12 mouse cellular contexts compared by ENCODE assay signal in genomic region chr4:86916062-86916461, GRCm38 (mm10). TPM values are rescaled to one million over a fixed set of nuclear protein-coding genes. Genes with fewer than 3 reads are reported as not detected.
DNase-seq lines count a peak whose midpoint lies in the region; ATAC-seq and TF ChIP-seq lines count a peak whose summit lies in the region.
"Had no signal": no experiment of that assay in that cellular context is flagged by ENCODE, and none has a peak within 500 bp of the region (broad histone marks: within the 10 kb centered on the region; RNA-seq: fewer than 3 reads in every experiment).

No protein-coding gene starts in this region.

- TF ChIP-seq POLR2A in kidney, adult 2 months (IDR thresholded peaks at IDR 0.05; ENCODE audit: low read depth, low read length): no peak
- no peak for TF ChIP-seq POLR2A in ES-Bruce4 (IDR thresholded peaks at IDR 0.05; ENCODE audit: insufficient read depth, low read length)

- no peaks in the 10 kb centered on the region for H3K27me3 ChIP-seq in kidney, adult 2 months (replicated peaks; ENCODE audit: control insufficient read depth, insufficient read depth, low read length)
- H3K27me3 ChIP-seq in midbrain, embryonic 11.5 days (ENCODE audit: control insufficient read depth, insufficient read depth, low read length): no peaks in the 10 kb centered on the region
- no peaks in the 10 kb centered on the region for H3K27me3 ChIP-seq in midbrain, embryonic 13.5 days
- no peaks in the 10 kb centered on the region for H3K27me3 ChIP-seq in ES-Bruce4 (ENCODE audit: control insufficient read depth, insufficient read depth, low read length, poor library complexity, severe bottlenecking)
- H3K27me3 ChIP-seq: midbrain, embryonic 12.5 days; neural tube, embryonic 12.5 days had no signal

- TF ChIP-seq EP300 in ES-Bruce4 (IDR thresholded peaks at IDR 0.05; ENCODE audit: insufficient read depth, low read depth, low read length): no peak

- peak; percentile 34; the same call in 1 of the 2 replicates for TF ChIP-seq CTCF in kidney, adult 2 months (conservative IDR thresholded peaks at IDR 0.05; ENCODE audit: insufficient read depth, insufficient read length, low read depth, low read length)
- TF ChIP-seq CTCF in ES-Bruce4 (IDR thresholded peaks at IDR 0.05; ENCODE audit: low read depth, low read length): peak; percentile 47

- H3K4me2 ChIP-seq in midbrain, embryonic 11.5 days: no peak overlapping the region
- no peak overlapping the region for H3K4me2 ChIP-seq in midbrain, embryonic 13.5 days (replicated peaks)
- H3K4me2 ChIP-seq: midbrain, embryonic 12.5 days; neural tube, embryonic 12.5 days had no signal

- 63% methylated on average over 1 of the region's 1 CpGs for WGBS in kidney, adult 2 months
- WGBS in midbrain, embryonic 11.5 days: 57% methylated on average over 1 of the region's 1 CpGs
- 78% methylated on average over 1 of the region's 1 CpGs for WGBS in midbrain, embryonic 13.5 days

- DNase-seq in kidney, adult 2 months: no peak
- DNase-seq in kidney, adult 18-20 months: no peak
- peak; percentile 78 for DNase-seq in midbrain, embryonic 11.5 days (ENCODE audit: low spot score, missing footprints)
- DNase-seq in induced T-regulatory cell, adult 2 months (ENCODE audit: low read depth): peak; percentile 35
- DNase-seq in layer of hippocampus, postnatal 14 days (ENCODE audit: low spot score in 2 of 2): no peak
- DNase-seq: cerebellum, adult 9-11 months; heart, postnatal 14 days had no signal

- no peak overlapping the region for H3K4me3 ChIP-seq in kidney, adult 2 months (ENCODE audit: insufficient read depth, low read depth, low read length)
- no peak overlapping the region for H3K4me3 ChIP-seq in midbrain, embryonic 11.5 days (ENCODE audit: low read depth, low read length)
- no peak overlapping the region for H3K4me3 ChIP-seq in midbrain, embryonic 13.5 days (replicated peaks)
- no peak overlapping the region for H3K4me3 ChIP-seq in ES-Bruce4 (ENCODE audit: low read depth, low read length)
- H3K4me3 ChIP-seq: midbrain, embryonic 12.5 days; neural tube, embryonic 12.5 days had no signal

- H3K4me1 ChIP-seq in kidney, adult 2 months (ENCODE audit: control insufficient read depth, insufficient read depth, low read length): no peaks in the 10 kb centered on the region
- H3K4me1 ChIP-seq in midbrain, embryonic 11.5 days (ENCODE audit: control insufficient read depth, insufficient read depth, low read length): no peaks in the 10 kb centered on the region
- H3K4me1 ChIP-seq in midbrain, embryonic 13.5 days (replicated peaks): peaks cover 8% of the 10 kb centered on the region
- peaks cover under 1% of the 10 kb centered on the region for H3K4me1 ChIP-seq in ES-Bruce4 (ENCODE audit: control insufficient read depth, insufficient read depth, low read length)

- no peaks in the 10 kb centered on the region for H3K9me3 ChIP-seq in midbrain, embryonic 11.5 days (ENCODE audit: control insufficient read depth, low read length)
- H3K9me3 ChIP-seq in midbrain, embryonic 13.5 days: no peaks in the 10 kb centered on the region
- no peaks in the 10 kb centered on the region for H3K9me3 ChIP-seq in ES-Bruce4 (replicated peaks; ENCODE audit: control insufficient read depth, insufficient read depth, low read length, poor library complexity, severe bottlenecking)
- H3K9me3 ChIP-seq: G1E; midbrain, embryonic 12.5 days; neural tube, embryonic 12.5 days had no signal

- no peak for ATAC-seq in midbrain, embryonic 11.5 days (ENCODE audit: low FRiP score)
- no peak for ATAC-seq in midbrain, embryonic 13.5 days

- H3K9ac ChIP-seq in midbrain, embryonic 11.5 days (ENCODE audit: low read length): no peak overlapping the region
- H3K9ac ChIP-seq in midbrain, embryonic 13.5 days (replicated peaks): no peak overlapping the region
- no peak overlapping the region for H3K9ac ChIP-seq in ES-Bruce4 (ENCODE audit: low read depth, poor library complexity, severe bottlenecking)
- H3K9ac ChIP-seq: midbrain, embryonic 12.5 days; neural tube, embryonic 12.5 days had no signal

- H3K36me3 ChIP-seq in kidney, adult 2 months (ENCODE audit: control insufficient read depth, insufficient read depth, low read length): no peaks in the 10 kb centered on the region
- no peaks in the 10 kb centered on the region for H3K36me3 ChIP-seq in midbrain, embryonic 11.5 days (ENCODE audit: control insufficient read depth, insufficient read depth, low read length)
- H3K36me3 ChIP-seq in midbrain, embryonic 13.5 days: no peaks in the 10 kb centered on the region
- H3K36me3 ChIP-seq in ES-Bruce4 (ENCODE audit: control insufficient read depth, insufficient read depth, low read length, poor library complexity, severe bottlenecking): no peaks in the 10 kb centered on the region
- H3K36me3 ChIP-seq: G1E; midbrain, embryonic 12.5 days; neural tube, embryonic 12.5 days had no signal

- no peak overlapping the region for H3K27ac ChIP-seq in kidney, adult 2 months (ENCODE audit: insufficient read depth, low read depth, low read length)
- H3K27ac ChIP-seq in midbrain, embryonic 11.5 days (ENCODE audit: low read depth, low read length): no peak overlapping the region
- no peak overlapping the region for H3K27ac ChIP-seq in midbrain, embryonic 13.5 days
- no peak overlapping the region for H3K27ac ChIP-seq in ES-Bruce4 (ENCODE audit: insufficient read depth, low read length)
- H3K27ac ChIP-seq: midbrain, embryonic 12.5 days; neural tube, embryonic 12.5 days had no signal

RNA-seq across cellular contexts. Expression of gene Acer2, which starts 41.9 kb away (rescaled TPM):
- 28.0 and 35.0 TPM in 2 replicates for polyA plus RNA-seq in kidney, adult 2 months (2012; rRNA removed)
- polyA plus RNA-seq in midbrain, embryonic 11.5 days (2014; fragmentation: Nextera tagmentation; extraction: Ambion mirVana): 7.0 and 9.2 TPM in 2 replicates
- polyA plus RNA-seq in midbrain, embryonic 13.5 days (2015; fragmentation: Nextera tagmentation; extraction: Ambion mirVana): 19.4 and 19.9 TPM in 2 replicates
- 20.8 and 22.1 TPM in 2 replicates for polyA plus RNA-seq in ES-Bruce4 (2011; ENCODE audit: insufficient read depth, insufficient read length, low read depth, missing spikeins)
- 1 to 10 TPM; 3.4 to 4.3 TPM for total RNA-seq in layer of hippocampus, postnatal 14 days (2021)
- polyA plus RNA-seq: G1E had no signal

RNA-seq across cellular contexts. Expression of gene Rps6, which starts 58.9 kb away (rescaled TPM):
- 429 and 521 TPM in 2 replicates for polyA plus RNA-seq in kidney, adult 2 months (2012; rRNA removed)
- 721 and 723 TPM in 2 replicates for polyA plus RNA-seq in midbrain, embryonic 11.5 days (2014; fragmentation: Nextera tagmentation; extraction: Ambion mirVana)
- 459 and 472 TPM in 2 replicates for polyA plus RNA-seq in midbrain, embryonic 13.5 days (2015; fragmentation: Nextera tagmentation; extraction: Ambion mirVana)
- polyA plus RNA-seq in ES-Bruce4 (2011; ENCODE audit: insufficient read depth, insufficient read length, low read depth, missing spikeins): 2,690 and 2,954 TPM in 2 replicates
- 100 to 1,000 TPM; 393 to 396 TPM for total RNA-seq in layer of hippocampus, postnatal 14 days (2021)

Comparison
In these comparisons a context has a peak if more than half of its experiments do, and no peak if none do; other contexts are left out.
1. DNase-seq: peak in midbrain, embryonic 11.5 days (single experiment) and induced T-regulatory cell, adult 2 months (single experiment); none in kidney, adult 2 months (single experiment), kidney, adult 18-20 months (single experiment) and layer of hippocampus, postnatal 14 days (0 of 2).